Mouse (Mus musculus) bone marrow, adult 2 months (tissue): ENCODE data around the gene Pea15a. TPM values are rescaled to one million over a fixed set of nuclear protein-coding genes. Genes with fewer than 3 reads are reported as not detected.

Source experiments
- H3K27ac ChIP-seq: fragments of 200-500 bp; 2 replicates; pipeline ENCODE4 v1.5.1; 2012; ENCODE audit warnings: low read depth, mild to moderate bottlenecking, control low read depth, inconsistent platforms, low read length; ENCODE audit not compliant: control insufficient read depth, poor library complexity, insufficient read depth
- H3K4me1 ChIP-seq: fragments of 200-500 bp; 2 replicates; pipeline ENCODE4 v1.6.1; 2011; ENCODE audit warnings: low read length; ENCODE audit not compliant: control insufficient read depth, insufficient read depth
- H3K4me3 ChIP-seq: fragments of 200-500 bp; replicated peaks from 2 replicates; pipeline ENCODE3; 2011; ENCODE audit warnings: mild to moderate bottlenecking, low read depth, low read length, control low read depth; ENCODE audit not compliant: control insufficient read depth
- CTCF ChIP-seq: fragments of 200-500 bp; IDR thresholded peaks from 2 replicates; pipeline ENCODE4 v1.5.1; 2011; ENCODE audit warnings: low read length, control low read depth; ENCODE audit not compliant: control insufficient read depth, insufficient read depth
- POLR2A ChIP-seq: fragments of 200-500 bp; IDR thresholded peaks from 2 replicates; pipeline ENCODE4 v1.6.1; 2011; ENCODE audit warnings: low read depth, mild to moderate bottlenecking, control low read depth, low read length, borderline replicate concordance; ENCODE audit not compliant: control insufficient read depth
- WGBS: fragments of 180-500 bp; shearing (Covaris S2); methylation state at CpG from one replicate; pipeline ENCODE4 v1.1.7; 2018; 5-methylcytosine and 5-hydroxymethylcytosine counted together
- polyA plus RNA-seq: library from polyadenylated mRNA; stranded (reverse); fragments of >200 nt; gene quantifications from 2 replicates; pipeline ENCODE4 v1.2.4, GENCODE M21; 2011; ENCODE audit warnings: low replicate concordance; ENCODE audit not compliant: missing spikeins, insufficient read depth, insufficient read length

The Pea15a gene
- polyA plus RNA-seq, 1 experiment = 28.0 TPM

GRCm38 (mm10) chr1:172172381-172172780 lies 34.2 kb downstream of the Pea15a start:
- H3K27ac ChIP-seq = no peak overlapping the region
- TF ChIP-seq POLR2A (no peak), CTCF (no peak)
- no peak overlapping the region for H3K4me3 ChIP-seq
- H3K4me1 ChIP-seq = no peaks in the 10 kb centered on the region
- WGBS = 94% methylated on average over 21 of the region's 21 CpGs

- TF ChIP-seq POLR2A = no peak
- TF ChIP-seq CTCF = no peak
- Histone ChIP-seq H3K4me1 (no peaks in the 10 kb centered on the region), H3K4me3 (no peak overlapping the region), H3K27ac (no peak overlapping the region)
- 90% methylated on average over 5 of the region's 5 CpGs for WGBS
These were observed 36.8 kb downstream of the Pea15a start for GRCm38 (mm10) chr1:172169809-172170208.

GRCm38 (mm10) chr1:172167911-172168310 lies 38.7 kb downstream of the Pea15a start:
- H3K4me3 ChIP-seq = no peak overlapping the region
- WGBS = 86% methylated on average over 5 of the region's 5 CpGs
- H3K4me1 ChIP-seq = no peaks in the 10 kb centered on the region
- TF ChIP-seq POLR2A (no peak), CTCF (no peak)
- no peak overlapping the region for H3K27ac ChIP-seq

- Histone ChIP-seq H3K4me3 (no peak overlapping the region), H3K27ac (no peak overlapping the region), H3K4me1 (no peaks in the 10 kb centered on the region)
- TF ChIP-seq POLR2A (no peak), CTCF (no peak)
- 94% methylated on average over 6 of the region's 6 CpGs for WGBS
These were observed 43.6 kb downstream of the Pea15a start for GRCm38 (mm10) chr1:172162959-172163358.

- Histone ChIP-seq H3K4me3 (no peak overlapping the region), H3K4me1 (no peaks in the 10 kb centered on the region), H3K27ac (no peak overlapping the region)
- WGBS = 83% methylated on average over 1 of the region's 1 CpGs
- TF ChIP-seq POLR2A = no peak
- TF ChIP-seq CTCF = no peak
These were observed 44.6 kb downstream of the Pea15a start for GRCm38 (mm10) chr1:172162009-172162408.

GRCm38 (mm10) chr1:172160508-172160907 lies 46.1 kb downstream of the Pea15a start:
- Histone ChIP-seq H3K4me1 (no peaks in the 10 kb centered on the region), H3K4me3 (no peak overlapping the region), H3K27ac (no peak overlapping the region)
- TF ChIP-seq CTCF (no peak), POLR2A (no peak)

GRCm38 (mm10) chr1:172159970-172160369 lies 46.6 kb downstream of the Pea15a start:
- WGBS = 79% methylated on average over 4 of the region's 4 CpGs

GRCm38 (mm10) chr1:172155518-172155917 lies 51.1 kb downstream of the Pea15a start:
- Histone ChIP-seq H3K4me1 (no peaks in the 10 kb centered on the region), H3K27ac (no peak overlapping the region), H3K4me3 (no peak overlapping the region)
- WGBS = 64% methylated on average over 3 of the region's 3 CpGs
- TF ChIP-seq POLR2A (no peak), CTCF (no peak)

More at GRCm38 (mm10) chr1:172159970-172160369, 46.6 kb downstream of the Pea15a start:
- Histone ChIP-seq H3K4me3 (no peak overlapping the region), H3K4me1 (no peaks in the 10 kb centered on the region), H3K27ac (no peak overlapping the region)
- no peak for TF ChIP-seq POLR2A
- TF ChIP-seq CTCF = no peak

GRCm38 (mm10) chr1:172154536-172154935 lies 52.1 kb downstream of the Pea15a start:
- no peak overlapping the region for H3K27ac ChIP-seq
- no peaks in the 10 kb centered on the region for H3K4me1 ChIP-seq
- WGBS = 72% methylated on average over 3 of the region's 3 CpGs
- H3K4me3 ChIP-seq = no peak overlapping the region
- no peak for TF ChIP-seq POLR2A
- no peak for TF ChIP-seq CTCF

- WGBS = 3% methylated on average over 19 of the region's 19 CpGs
These were observed 57.4 kb downstream of the Pea15a start for GRCm38 (mm10) chr1:172148955-172149815.

More at GRCm38 (mm10) chr1:172148955-172149815, 57.4 kb downstream of the Pea15a start:
- peak overlapping the region; percentile 92 for H3K4me3 ChIP-seq
- H3K4me1 ChIP-seq = no peaks in the 10 kb centered on the region
- TF ChIP-seq CTCF (no peak), POLR2A (no peak)
- H3K27ac ChIP-seq = peak overlapping the region; percentile 92; the same call in 1 of the 2 replicates
